Mouse (Mus musculus): ENCODE measurements around the gene Syndig1l. TPM values are rescaled to one million over a fixed set of nuclear protein-coding genes. Genes with fewer than 3 reads are reported as not detected.

The Syndig1l gene
- polyA plus RNA-seq, 1 experiment: not detected

GRCm38 (mm10) chr12:84691347-84691746 is 7.3 kb downstream of the Syndig1l start:
- H3K4me3 ChIP-seq: no peak overlapping the region
- no peaks in the 10 kb centered on the region for H3K79me2 ChIP-seq (ENCODE audit: control insufficient read depth, insufficient read depth)
- H3K4me2 ChIP-seq (ENCODE audit: low read depth): no peak overlapping the region
- H3ac ChIP-seq (ENCODE audit: control insufficient read depth, insufficient read length): no peak overlapping the region
- no peaks in the 10 kb centered on the region for H3K36me3 ChIP-seq (ENCODE audit: control insufficient read depth, insufficient read depth)
- TF ChIP-seq REST (IDR thresholded peaks at IDR 0.05; ENCODE audit: insufficient read depth, insufficient read length) (no peak), MYOD1 (IDR thresholded peaks at IDR 0.05; ENCODE audit: control insufficient read depth in 1 of 3, insufficient read length in 2 of 3, low read depth in 2 of 3) (peak in 2 of 3 experiments; percentile 17 to 42)
- H3K27me3 ChIP-seq (ENCODE audit: control insufficient read depth, insufficient read depth, insufficient read length): peaks cover 63% of the 10 kb centered on the region

- Histone ChIP-seq H3K79me2 (ENCODE audit: control insufficient read depth, insufficient read depth) (no peaks in the 10 kb centered on the region), H3K27me3 (ENCODE audit: control insufficient read depth, insufficient read depth, insufficient read length) (peaks cover 63% of the 10 kb centered on the region), H3K4me2 (ENCODE audit: low read depth) (no peak overlapping the region), H3K36me3 (ENCODE audit: control insufficient read depth, insufficient read depth) (no peaks in the 10 kb centered on the region), H3K4me3 (no peak overlapping the region), H3ac (ENCODE audit: control insufficient read depth, insufficient read length) (no peak overlapping the region)
- no peak for TF ChIP-seq POLR2A (IDR thresholded peaks at IDR 0.05; ENCODE audit: insufficient read length, low read depth)
- TF ChIP-seq TCF12 (IDR thresholded peaks at IDR 0.05; ENCODE audit: insufficient read depth, poor library complexity, severe bottlenecking): no peak
- TF ChIP-seq MAX (IDR thresholded peaks at IDR 0.05; ENCODE audit: low read depth): no peak
- no peak for TF ChIP-seq CEBPB (IDR thresholded peaks at IDR 0.05; ENCODE audit: insufficient read depth, poor library complexity, severe bottlenecking)
- no peak for TF ChIP-seq MYOD1 (IDR thresholded peaks at IDR 0.05; ENCODE audit: control insufficient read depth in 1 of 3, insufficient read length in 2 of 3, low read depth in 2 of 3)
- TF ChIP-seq E2F4 (IDR thresholded peaks at IDR 0.05; ENCODE audit: insufficient read depth): no peak
- no peak for TF ChIP-seq USF1 (IDR thresholded peaks at IDR 0.05; ENCODE audit: low read depth)
- no peak for TF ChIP-seq REST (IDR thresholded peaks at IDR 0.05; ENCODE audit: insufficient read depth, insufficient read length)
- no peak for TF ChIP-seq SRF (IDR thresholded peaks at IDR 0.05; ENCODE audit: control insufficient read depth, insufficient read length, low read depth)
- TF ChIP-seq POLR2AphosphoS2 (IDR thresholded peaks at IDR 0.05; ENCODE audit: insufficient read length, low read depth): no peak
- no peak for TF ChIP-seq TCF3 (IDR thresholded peaks at IDR 0.05; ENCODE audit: insufficient read length, low read depth)
- no peak for TF ChIP-seq MYOG (IDR thresholded peaks at IDR 0.05; ENCODE audit: control insufficient read depth in 1 of 3, insufficient read depth in 1 of 3, insufficient read length in 2 of 3, low read depth in 2 of 3)
Observed at GRCm38 (mm10) chr12:84689051-84689450, 9.6 kb downstream of the Syndig1l start.

- peaks cover 75% of the 10 kb centered on the region for H3K27me3 ChIP-seq (ENCODE audit: control insufficient read depth, insufficient read depth, insufficient read length)
- no peak overlapping the region for H3K4me3 ChIP-seq
Observed at GRCm38 (mm10) chr12:84687531-84687930, 11.1 kb downstream of the Syndig1l start.

GRCm38 (mm10) chr12:84686176-84686575 is 12.5 kb downstream of the Syndig1l start:
- TF ChIP-seq POLR2A (IDR thresholded peaks at IDR 0.05; ENCODE audit: insufficient read length, low read depth): no peak
- TF ChIP-seq E2F4 (IDR thresholded peaks at IDR 0.05; ENCODE audit: insufficient read depth): no peak
- no peak for TF ChIP-seq CEBPB (IDR thresholded peaks at IDR 0.05; ENCODE audit: insufficient read depth, poor library complexity, severe bottlenecking)
- TF ChIP-seq MAX (IDR thresholded peaks at IDR 0.05; ENCODE audit: low read depth): no peak
- TF ChIP-seq TCF12 (IDR thresholded peaks at IDR 0.05; ENCODE audit: insufficient read depth, poor library complexity, severe bottlenecking): no peak
- TF ChIP-seq POLR2AphosphoS2 (IDR thresholded peaks at IDR 0.05; ENCODE audit: insufficient read length, low read depth): no peak
- no peak for TF ChIP-seq SRF (IDR thresholded peaks at IDR 0.05; ENCODE audit: control insufficient read depth, insufficient read length, low read depth)
- no peak for TF ChIP-seq USF1 (IDR thresholded peaks at IDR 0.05; ENCODE audit: low read depth)
- H3ac ChIP-seq (ENCODE audit: control insufficient read depth, insufficient read length): no peak overlapping the region
- H3K4me2 ChIP-seq (ENCODE audit: low read depth): no peak overlapping the region
- H3K79me2 ChIP-seq (ENCODE audit: control insufficient read depth, insufficient read depth): no peaks in the 10 kb centered on the region
- peaks cover 89% of the 10 kb centered on the region for H3K27me3 ChIP-seq (ENCODE audit: control insufficient read depth, insufficient read depth, insufficient read length)
- no peak overlapping the region for H3K4me3 ChIP-seq
- H3K36me3 ChIP-seq (ENCODE audit: control insufficient read depth, insufficient read depth): no peaks in the 10 kb centered on the region

More at GRCm38 (mm10) chr12:84687531-84687930, 11.1 kb downstream of the Syndig1l start:
- TF ChIP-seq POLR2A (IDR thresholded peaks at IDR 0.05; ENCODE audit: insufficient read length, low read depth) (no peak), POLR2AphosphoS2 (IDR thresholded peaks at IDR 0.05; ENCODE audit: insufficient read length, low read depth) (no peak), MYOG (IDR thresholded peaks at IDR 0.05; ENCODE audit: control insufficient read depth in 1 of 3, insufficient read depth in 1 of 3, insufficient read length in 2 of 3, low read depth in 2 of 3) (no peak), TCF3 (IDR thresholded peaks at IDR 0.05; ENCODE audit: insufficient read length, low read depth) (no peak), USF1 (IDR thresholded peaks at IDR 0.05; ENCODE audit: low read depth) (no peak), CEBPB (IDR thresholded peaks at IDR 0.05; ENCODE audit: insufficient read depth, poor library complexity, severe bottlenecking) (no peak), TCF12 (IDR thresholded peaks at IDR 0.05; ENCODE audit: insufficient read depth, poor library complexity, severe bottlenecking) (no peak)
- Histone ChIP-seq H3K4me2 (ENCODE audit: low read depth) (no peak overlapping the region), H3K79me2 (ENCODE audit: control insufficient read depth, insufficient read depth) (no peaks in the 10 kb centered on the region), H3K36me3 (ENCODE audit: control insufficient read depth, insufficient read depth) (no peaks in the 10 kb centered on the region), H3ac (ENCODE audit: control insufficient read depth, insufficient read length) (no peak overlapping the region)

- Histone ChIP-seq H3K4me2 (ENCODE audit: low read depth) (no peak overlapping the region), H3K27me3 (ENCODE audit: control insufficient read depth, insufficient read depth, insufficient read length) (peaks cover 87% of the 10 kb centered on the region), H3K4me3 (no peak overlapping the region), H3K79me2 (ENCODE audit: control insufficient read depth, insufficient read depth) (no peaks in the 10 kb centered on the region), H3ac (ENCODE audit: control insufficient read depth, insufficient read length) (no peak overlapping the region), H3K36me3 (ENCODE audit: control insufficient read depth, insufficient read depth) (no peaks in the 10 kb centered on the region)
- TF ChIP-seq MAX (IDR thresholded peaks at IDR 0.05; ENCODE audit: low read depth) (no peak), CEBPB (IDR thresholded peaks at IDR 0.05; ENCODE audit: insufficient read depth, poor library complexity, severe bottlenecking) (no peak), SRF (IDR thresholded peaks at IDR 0.05; ENCODE audit: control insufficient read depth, insufficient read length, low read depth) (no peak), REST (IDR thresholded peaks at IDR 0.05; ENCODE audit: insufficient read depth, insufficient read length) (no peak), MYOG (IDR thresholded peaks at IDR 0.05; ENCODE audit: control insufficient read depth in 1 of 3, insufficient read depth in 1 of 3, insufficient read length in 2 of 3, low read depth in 2 of 3) (no peak), MYOD1 (IDR thresholded peaks at IDR 0.05; ENCODE audit: control insufficient read depth in 1 of 3, insufficient read length in 2 of 3, low read depth in 2 of 3) (no peak), POLR2A (IDR thresholded peaks at IDR 0.05; ENCODE audit: insufficient read length, low read depth) (no peak), POLR2AphosphoS2 (IDR thresholded peaks at IDR 0.05; ENCODE audit: insufficient read length, low read depth) (no peak), E2F4 (IDR thresholded peaks at IDR 0.05; ENCODE audit: insufficient read depth) (no peak), USF1 (IDR thresholded peaks at IDR 0.05; ENCODE audit: low read depth) (no peak), TCF3 (IDR thresholded peaks at IDR 0.05; ENCODE audit: insufficient read length, low read depth) (no peak)
Observed at GRCm38 (mm10) chr12:84684569-84684968, 14.1 kb downstream of the Syndig1l start.
